8 mouse cellular contexts compared by ENCODE assay signal in the genomic region with DNA sequence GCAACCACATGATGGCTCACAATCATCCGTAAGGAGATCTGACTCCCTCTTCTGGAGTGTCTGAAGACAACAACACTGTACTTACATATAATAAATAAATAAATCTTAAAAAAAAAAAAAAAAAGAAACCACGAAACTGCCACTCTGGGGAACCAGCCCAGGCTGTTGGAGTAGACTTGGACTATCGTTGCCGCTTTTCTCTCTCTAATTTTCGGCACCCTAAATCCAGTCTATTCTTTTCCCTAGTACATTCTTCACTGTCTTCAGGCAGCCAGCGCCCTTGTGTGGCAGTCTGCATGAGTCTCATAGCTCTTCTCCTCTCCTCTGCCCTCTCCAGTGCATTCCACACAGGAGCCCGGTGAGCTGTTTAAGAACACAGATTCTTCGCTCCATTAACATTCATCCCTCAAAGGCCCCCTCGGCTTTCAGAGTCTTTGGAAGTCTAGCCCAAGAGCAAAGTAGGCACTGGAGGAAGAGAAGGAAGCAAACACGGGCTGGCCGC. TPM values are rescaled to one million over a fixed set of nuclear protein-coding genes. Genes with fewer than 3 reads are reported as not detected.
DNase-seq lines count a peak whose midpoint lies in the region; ATAC-seq and TF ChIP-seq lines count a peak whose summit lies in the region.

No protein-coding gene starts in this region.

- H3K9ac ChIP-seq in limb, embryonic 13.5 days: peak overlapping the region; percentile 68
- peak overlapping the region; percentile 50 for H3K9ac ChIP-seq in neural tube, embryonic 15.5 days (replicated peaks)

- H3K4me3 ChIP-seq in spleen, adult 2 months (ENCODE audit: extremely low read depth, insufficient read depth, insufficient read length): peak overlapping the region; percentile 65
- H3K4me3 ChIP-seq in limb, embryonic 13.5 days: peak overlapping the region; percentile 80
- peak overlapping the region; percentile 81 for H3K4me3 ChIP-seq in neural tube, embryonic 15.5 days (replicated peaks)

- TF ChIP-seq CTCF in spleen, adult 2 months (IDR thresholded peaks at IDR 0.05; ENCODE audit: extremely low read depth, insufficient read depth, insufficient read length, insufficient replicate concordance): no peak

- peak; percentile 54 for ATAC-seq in erythroblast, adult 5-6 weeks (replicated peaks; ENCODE audit: low FRiP score, poor library complexity, severe bottlenecking)
- peak; percentile 76 for ATAC-seq in limb, embryonic 13.5 days (ENCODE audit: low FRiP score, low read depth)
- ATAC-seq in neural tube, embryonic 15.5 days (ENCODE audit: low FRiP score): peak; percentile 69

- 11% methylated on average over 11 of the region's 11 CpGs for WGBS in spleen, adult 2 months
- 20% methylated on average over 11 of the region's 11 CpGs for WGBS in limb, embryonic 13.5 days
- 13% methylated on average over 11 of the region's 11 CpGs for WGBS in neural tube, embryonic 15.5 days

- H3K9me3 ChIP-seq in limb, embryonic 13.5 days: no peaks in the 10 kb centered on the region
- no peaks in the 10 kb centered on the region for H3K9me3 ChIP-seq in neural tube, embryonic 15.5 days (replicated peaks)

- H3K36me3 ChIP-seq in spleen, adult 2 months (ENCODE audit: control insufficient read depth, insufficient read depth, low read length): peaks cover 25% of the 10 kb centered on the region
- peaks cover 31% of the 10 kb centered on the region for H3K36me3 ChIP-seq in limb, embryonic 13.5 days
- peaks cover 25% of the 10 kb centered on the region for H3K36me3 ChIP-seq in neural tube, embryonic 15.5 days

- peak overlapping the region; percentile 69 for H3K27ac ChIP-seq in spleen, adult 2 months (ENCODE audit: insufficient read depth, low read length)
- H3K27ac ChIP-seq in limb, embryonic 13.5 days: peak overlapping the region; percentile 97
- H3K27ac ChIP-seq in neural tube, embryonic 15.5 days (replicated peaks): peak overlapping the region; percentile 91

- no peaks in the 10 kb centered on the region for H3K27me3 ChIP-seq in spleen, adult 2 months (ENCODE audit: control insufficient read depth, insufficient read depth, low read length)
- H3K27me3 ChIP-seq in limb, embryonic 13.5 days: no peaks in the 10 kb centered on the region
- H3K27me3 ChIP-seq in neural tube, embryonic 15.5 days (replicated peaks): no peaks in the 10 kb centered on the region

- no peaks in the 10 kb centered on the region; the same call in 1 of the 2 replicates for H3K4me1 ChIP-seq in spleen, adult 2 months (ENCODE audit: control insufficient read depth, insufficient read depth, insufficient read length)
- peaks cover 12% of the 10 kb centered on the region for H3K4me1 ChIP-seq in limb, embryonic 13.5 days
- peaks cover 25% of the 10 kb centered on the region for H3K4me1 ChIP-seq in neural tube, embryonic 15.5 days

- no peak for TF ChIP-seq POLR2A in spleen, adult 2 months (IDR thresholded peaks at IDR 0.05; ENCODE audit: low read depth, low read length)

- DNase-seq in spleen, adult 2 months (ENCODE audit: low read depth in 1 of 2, low spot score in 2 of 2): no peak
- no peak for DNase-seq in spleen, postnatal 36 days (ENCODE audit: low spot score in 2 of 2)
- DNase-seq in embryo, embryonic 11 days: no peak
- no peak for DNase-seq in cerebellum, postnatal 25 days
- no peak for DNase-seq in adrenal gland, adult 8-10 months

- H3K4me2 ChIP-seq in limb, embryonic 13.5 days (replicated peaks): peak overlapping the region; percentile 72
- H3K4me2 ChIP-seq in neural tube, embryonic 15.5 days: peak overlapping the region; percentile 62

RNA-seq across cellular contexts. Expression of gene Rpl29, which starts 0.5 kb away (rescaled TPM):
- polyA plus RNA-seq in spleen, adult 2 months (2012; rRNA removed): 365 and 397 TPM in 2 replicates
- 553 and 845 TPM in 2 replicates for total RNA-seq in erythroblast, adult 5-6 weeks (2015; ENCODE audit: low replicate concordance)
- total RNA-seq in erythroblast, adult 5-6 weeks (2017; ENCODE audit: low replicate concordance): 192 and 282 TPM in 2 replicates
- 876 and 951 TPM in 2 replicates for polyA plus RNA-seq in limb, embryonic 13.5 days (2015; fragmentation: Nextera tagmentation; extraction: Ambion mirVana)
- polyA plus RNA-seq in neural tube, embryonic 15.5 days (2015; fragmentation: Nextera tagmentation; extraction: Ambion mirVana): 656 and 712 TPM in 2 replicates
- 100 to 1,000 TPM; 369 to 422 (median 377) TPM for total RNA-seq in adrenal gland, adult 8-10 months (2022)

RNA-seq across cellular contexts. Expression of gene Acy1, which starts 9.3 kb away (rescaled TPM):
- polyA plus RNA-seq in spleen, adult 2 months (2012; rRNA removed): 7.7 and 9.2 TPM in 2 replicates
- total RNA-seq in erythroblast, adult 5-6 weeks (2015; ENCODE audit: low replicate concordance): 0.77 and 4.2 TPM in 2 replicates
- 4.5 and 7.4 TPM in 2 replicates for total RNA-seq in erythroblast, adult 5-6 weeks (2017; ENCODE audit: low replicate concordance)
- polyA plus RNA-seq in limb, embryonic 13.5 days (2015; fragmentation: Nextera tagmentation; extraction: Ambion mirVana): 48.2 and 51.2 TPM in 2 replicates
- 20.5 and 24.9 TPM in 2 replicates for polyA plus RNA-seq in neural tube, embryonic 15.5 days (2015; fragmentation: Nextera tagmentation; extraction: Ambion mirVana)
- 10 to 100 TPM; 15.4 to 21.4 (median 18.2) TPM for total RNA-seq in adrenal gland, adult 8-10 months (2022)

RNA-seq across cellular contexts. Expression of gene Abhd14b, which starts 18.5 kb away (rescaled TPM):
- 14.6 and 16.7 TPM in 2 replicates for polyA plus RNA-seq in spleen, adult 2 months (2012; rRNA removed)
- 2.5 TPM in 1 of 2 replicates, not detected in the other for total RNA-seq in erythroblast, adult 5-6 weeks (2015; ENCODE audit: low replicate concordance)
- 0.26 TPM in 1 of 2 replicates, not detected in the other for total RNA-seq in erythroblast, adult 5-6 weeks (2017; ENCODE audit: low replicate concordance)
- polyA plus RNA-seq in limb, embryonic 13.5 days (2015; fragmentation: Nextera tagmentation; extraction: Ambion mirVana): 20.1 and 20.5 TPM in 2 replicates
- polyA plus RNA-seq in neural tube, embryonic 15.5 days (2015; fragmentation: Nextera tagmentation; extraction: Ambion mirVana): 10.0 and 13.6 TPM in 2 replicates
- 10 to 100 TPM; 46.4 to 65.7 (median 49.1) TPM for total RNA-seq in adrenal gland, adult 8-10 months (2022)

RNA-seq across cellular contexts. Expression of gene Abhd14a, which starts 18.7 kb away (rescaled TPM):
- polyA plus RNA-seq in spleen, adult 2 months (2012; rRNA removed): 11.5 and 12.7 TPM in 2 replicates
- 0.77 and 7.3 TPM in 2 replicates for total RNA-seq in erythroblast, adult 5-6 weeks (2015; ENCODE audit: low replicate concordance)
- 0.84 and 3.2 TPM in 2 replicates for total RNA-seq in erythroblast, adult 5-6 weeks (2017; ENCODE audit: low replicate concordance)
- 73.3 and 75.5 TPM in 2 replicates for polyA plus RNA-seq in limb, embryonic 13.5 days (2015; fragmentation: Nextera tagmentation; extraction: Ambion mirVana)
- 73.2 and 77.0 TPM in 2 replicates for polyA plus RNA-seq in neural tube, embryonic 15.5 days (2015; fragmentation: Nextera tagmentation; extraction: Ambion mirVana)
- 10 to 100 TPM; 24.8 to 32.3 (median 26.4) TPM for total RNA-seq in adrenal gland, adult 8-10 months (2022)

RNA-seq across cellular contexts. Expression of gene Pcbp4, which starts 24.3 kb away (rescaled TPM):
- polyA plus RNA-seq in spleen, adult 2 months (2012; rRNA removed): 15.8 and 22.4 TPM in 2 replicates
- total RNA-seq in erythroblast, adult 5-6 weeks (2015; ENCODE audit: low replicate concordance): not detected in 2 replicates
- total RNA-seq in erythroblast, adult 5-6 weeks (2017; ENCODE audit: low replicate concordance): not detected in 2 replicates
- polyA plus RNA-seq in limb, embryonic 13.5 days (2015; fragmentation: Nextera tagmentation; extraction: Ambion mirVana): 129 and 137 TPM in 2 replicates
- polyA plus RNA-seq in neural tube, embryonic 15.5 days (2015; fragmentation: Nextera tagmentation; extraction: Ambion mirVana): 185 and 222 TPM in 2 replicates
- total RNA-seq in adrenal gland, adult 8-10 months (2022): 10 to 100 TPM; 20.4 to 47.9 (median 34.8) TPM
